Comparison of ENCODE assay signal across 8 mouse cellular contexts in the genomic region with DNA sequence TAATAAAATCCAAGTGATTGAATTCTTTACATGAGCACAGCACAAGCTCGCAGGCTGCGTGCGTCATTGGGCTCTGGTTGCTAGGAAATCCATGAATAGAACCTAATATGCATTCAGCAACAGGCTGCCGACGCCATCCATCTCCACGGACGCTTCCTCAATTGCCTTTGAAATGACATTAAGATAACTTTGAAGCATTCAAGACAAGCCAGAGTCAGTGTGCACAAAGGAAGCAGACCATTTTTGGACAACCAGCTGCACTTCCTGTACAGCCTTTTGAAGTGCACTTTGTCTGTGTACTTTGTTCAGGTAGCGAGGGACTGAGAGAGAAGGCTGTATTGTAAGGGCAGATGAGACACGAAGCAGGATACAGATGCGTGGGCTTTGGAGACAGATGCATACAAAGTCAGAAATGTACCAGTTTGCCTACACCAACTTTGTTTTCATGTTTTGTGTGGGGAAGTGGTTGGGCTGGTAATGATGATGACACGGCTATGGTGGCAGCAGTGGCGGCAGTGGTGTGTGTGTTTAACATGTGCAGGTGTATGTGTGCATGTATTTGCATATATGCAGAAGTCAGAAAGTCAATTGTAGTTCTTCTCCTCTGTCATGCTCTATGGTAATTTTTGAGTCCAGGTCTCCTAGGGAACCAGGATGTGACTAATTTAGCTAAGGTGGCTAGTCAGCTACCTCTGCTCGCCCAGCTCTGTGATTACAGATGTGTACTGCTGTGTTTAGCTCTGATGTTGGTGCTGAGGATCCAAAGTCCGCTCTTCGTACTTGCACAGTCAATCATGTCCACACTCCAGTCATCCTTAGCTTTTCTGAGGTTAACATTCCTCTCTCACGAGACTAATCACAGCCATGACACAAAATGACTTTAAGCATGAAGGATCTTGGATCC.
DNase-seq lines count a peak whose midpoint lies in the region; ATAC-seq and TF ChIP-seq lines count a peak whose summit lies in the region.

No protein-coding gene starts in this region.

- H3K36me3 ChIP-seq in kidney, embryonic 16.5 days (ENCODE audit: insufficient read depth, low read length) = no peaks in the 10 kb centered on the region

- WGBS in kidney, embryonic 16.5 days = 73% methylated on average over 16 of the region's 16 CpGs

- ATAC-seq in kidney, embryonic 16.5 days (ENCODE audit: low FRiP score, low TSS enrichment) = no peak

- no peaks in the 10 kb centered on the region for H3K27me3 ChIP-seq in kidney, embryonic 16.5 days (ENCODE audit: insufficient read depth, low read length)

- H3K4me3 ChIP-seq in layer of hippocampus, adult 2 months = peak overlapping the region; percentile 23
- H3K4me3 ChIP-seq in kidney, embryonic 16.5 days (ENCODE audit: low read length) = no peak overlapping the region

- H3K9ac ChIP-seq in kidney, embryonic 16.5 days (replicated peaks; ENCODE audit: low read length) = no peak overlapping the region

- intact Hi-C loops in gastrocnemius, postnatal 14 days (cut with DNase I; ENCODE audit: low total_unique reads) = no loop called here

- H3K4me1 ChIP-seq in kidney, embryonic 16.5 days (ENCODE audit: insufficient read depth, low read length) = no peaks in the 10 kb centered on the region

- no peak overlapping the region for H3K4me2 ChIP-seq in kidney, embryonic 16.5 days (replicated peaks; ENCODE audit: low read depth, low read length)

- no peaks in the 10 kb centered on the region for H3K9me3 ChIP-seq in kidney, embryonic 16.5 days (ENCODE audit: low read length)

- H3K27ac ChIP-seq in layer of hippocampus, adult 2 months = no peak overlapping the region
- no peak overlapping the region for H3K27ac ChIP-seq in kidney, embryonic 16.5 days (ENCODE audit: low read length)

- DNase-seq in adrenal gland, postnatal 14 days = peak; percentile 36
- DNase-seq in adrenal gland, postnatal 4 days (ENCODE audit: low spot score in 2 of 2) = no peak
- DNase-seq in embryo, embryonic 10.5 days (ENCODE audit: low spot score) = peak; percentile 64
- DNase-seq in layer of hippocampus, adult 2 months (ENCODE audit: low spot score in 2 of 2) = peak; percentile 49 to 66
- DNase-seq in natural killer cell, adult 2 months (ENCODE audit: low spot score in 2 of 2) = peak; percentile 3
- DNase-seq in gastrocnemius, postnatal 14 days = no peak
- DNase-seq in lung, postnatal 14 days = no peak

- TF ChIP-seq CTCF in layer of hippocampus, adult 2 months (conservative IDR thresholded peaks at IDR 0.05) = no peak

Comparison
In these comparisons a context has a peak if more than half of its experiments do, and no peak if none do; other contexts are left out.
1. DNase-seq: peak in adrenal gland, postnatal 14 days (single experiment), embryo, embryonic 10.5 days (single experiment), layer of hippocampus, adult 2 months (2 of 2) and natural killer cell, adult 2 months (2 of 2); none in adrenal gland, postnatal 4 days (0 of 2), gastrocnemius, postnatal 14 days (single experiment) and lung, postnatal 14 days (single experiment).